Mouse (Mus musculus): Measurements from ENCODE around the gene Ccdc167. TPM values are rescaled to one million over a fixed set of nuclear protein-coding genes. Genes with fewer than 3 reads are reported as not detected.

Ccdc167 gene
- polyA plus RNA-seq, 1 experiment from 2014 or later: 16.4 TPM

DNA sequence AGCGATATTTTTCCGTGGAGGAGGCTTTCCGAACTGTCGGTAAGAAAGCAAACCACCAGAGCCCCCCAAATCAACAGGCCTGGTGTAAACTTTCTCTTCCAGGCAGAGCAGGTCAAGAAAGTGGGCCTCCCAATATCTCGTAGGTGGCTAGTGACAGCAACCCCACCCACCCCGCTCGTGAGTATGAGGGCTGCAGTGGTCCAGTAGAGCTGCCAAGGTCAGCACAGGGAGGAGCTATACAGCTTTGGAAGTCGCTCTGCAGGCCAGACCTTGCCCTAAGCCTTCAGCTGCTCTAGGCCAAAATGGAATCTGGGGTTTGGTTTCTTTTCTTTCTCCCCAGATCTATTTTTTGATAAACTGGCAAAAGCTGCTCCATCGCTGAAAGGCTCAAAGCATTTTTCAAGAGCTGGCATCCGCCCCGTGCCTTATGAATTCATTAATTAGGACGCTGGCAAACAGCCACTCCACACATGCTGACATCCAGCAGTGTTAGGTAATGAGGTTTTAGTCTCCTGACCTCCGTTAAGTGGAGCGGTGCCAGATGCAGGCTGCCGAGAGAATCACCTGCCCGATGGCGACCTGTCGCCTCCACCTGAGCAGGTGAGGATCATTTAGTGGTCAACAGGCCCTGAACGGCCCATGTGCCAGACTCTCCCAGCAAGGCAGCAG is 5.6 kb downstream of the Ccdc167 start:
- no peak overlapping the region for H3K4me3 ChIP-seq (ENCODE audit: low read depth, low read length)
- no peaks in the 10 kb centered on the region for H3K9me3 ChIP-seq (ENCODE audit: control insufficient read depth, low read length)
- H3K9ac ChIP-seq (ENCODE audit: low read length): no peak overlapping the region
- ATAC-seq (replicated peaks; ENCODE audit: low FRiP score, low TSS enrichment, low read depth) (no peak), DNase-seq (ENCODE audit: low spot score) (no peak)
- no peaks in the 10 kb centered on the region for H3K27me3 ChIP-seq (replicated peaks; ENCODE audit: control insufficient read depth, insufficient read depth, low read length)
- H3K27ac ChIP-seq (ENCODE audit: low read depth): 0 out of 2 replicates have a peak overlapping the region, but pooled peaks have one; percentile 3
- 0 out of 2 replicates have a peak, but pooled peaks cover 3% of the 10 kb centered on the region for H3K36me3 ChIP-seq (ENCODE audit: control insufficient read depth, insufficient read depth, low read length)
- peaks cover 21% of the 10 kb centered on the region for H3K4me1 ChIP-seq (replicated peaks; ENCODE audit: control insufficient read depth, insufficient read depth, low read length)
- no peak overlapping the region for H3K4me2 ChIP-seq (ENCODE audit: low read length)
- WGBS: 71% methylated on average over 19 of the region's 19 CpGs

GRCm38 (mm10) chr17:29710562-29711044 is 6.2 kb downstream of the Ccdc167 start:
- Histone ChIP-seq H3K9ac (ENCODE audit: low read length) (no peak overlapping the region), H3K27me3 (replicated peaks; ENCODE audit: control insufficient read depth, insufficient read depth, low read length) (no peaks in the 10 kb centered on the region), H3K9me3 (ENCODE audit: control insufficient read depth, low read length) (no peaks in the 10 kb centered on the region), H3K27ac (ENCODE audit: low read depth) (no peak overlapping the region), H3K36me3 (ENCODE audit: control insufficient read depth, insufficient read depth, low read length) (0 out of 2 replicates have a peak, but pooled peaks cover 3% of the 10 kb centered on the region), H3K4me2 (ENCODE audit: low read length) (no peak overlapping the region), H3K4me1 (replicated peaks; ENCODE audit: control insufficient read depth, insufficient read depth, low read length) (peaks cover 18% of the 10 kb centered on the region), H3K4me3 (ENCODE audit: low read depth, low read length) (no peak overlapping the region)
- ATAC-seq (replicated peaks; ENCODE audit: low FRiP score, low TSS enrichment, low read depth) (no peak), DNase-seq (ENCODE audit: low spot score) (no peak)
- WGBS: 59% methylated on average over 11 of the region's 11 CpGs

DNA sequence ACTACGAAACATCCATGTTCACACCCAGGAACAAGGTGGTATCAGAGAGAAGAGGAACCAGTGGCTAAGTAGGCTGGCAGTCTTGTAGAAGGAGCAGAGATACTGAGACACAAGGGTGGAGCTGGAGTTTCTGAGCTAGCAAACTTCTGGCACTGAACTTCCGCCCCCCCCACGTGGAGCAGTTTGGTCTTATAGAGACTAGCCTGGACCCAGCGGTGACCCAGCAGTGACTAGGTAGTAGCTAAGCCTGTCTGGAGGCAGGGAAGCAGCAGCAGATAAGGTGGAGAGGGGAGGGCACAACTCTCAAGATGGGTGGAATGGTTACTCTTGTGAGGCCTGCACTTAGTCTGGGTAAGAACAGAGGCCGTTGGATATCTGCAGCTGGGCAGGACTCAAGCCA is 8.1 kb downstream of the Ccdc167 start:
- ATAC-seq (replicated peaks; ENCODE audit: low FRiP score, low TSS enrichment, low read depth): no peak
- DNase-seq (ENCODE audit: low spot score): no peak
- Histone ChIP-seq H3K4me3 (ENCODE audit: low read depth, low read length) (no peak overlapping the region), H3K9me3 (ENCODE audit: control insufficient read depth, low read length) (no peaks in the 10 kb centered on the region), H3K27me3 (replicated peaks; ENCODE audit: control insufficient read depth, insufficient read depth, low read length) (no peaks in the 10 kb centered on the region), H3K27ac (ENCODE audit: low read depth) (no peak overlapping the region), H3K4me2 (ENCODE audit: low read length) (no peak overlapping the region), H3K4me1 (replicated peaks; ENCODE audit: control insufficient read depth, insufficient read depth, low read length) (peaks cover 18% of the 10 kb centered on the region), H3K36me3 (ENCODE audit: control insufficient read depth, insufficient read depth, low read length) (peaks cover 9% of the 10 kb centered on the region; the same call in 1 of the 2 replicates), H3K9ac (ENCODE audit: low read length) (no peak overlapping the region)
- 75% methylated on average over 5 of the region's 5 CpGs for WGBS

GRCm38 (mm10) chr17:29706981-29707545 is 9.8 kb downstream of the Ccdc167 start:
- WGBS: 66% methylated on average over 5 of the region's 5 CpGs
- peaks cover 11% of the 10 kb centered on the region for H3K4me1 ChIP-seq (replicated peaks; ENCODE audit: control insufficient read depth, insufficient read depth, low read length)
- no peak overlapping the region for H3K4me3 ChIP-seq (ENCODE audit: low read depth, low read length)
- H3K9ac ChIP-seq (ENCODE audit: low read length): no peak overlapping the region
- no peak overlapping the region for H3K4me2 ChIP-seq (ENCODE audit: low read length)
- H3K36me3 ChIP-seq (ENCODE audit: control insufficient read depth, insufficient read depth, low read length): peaks cover 20% of the 10 kb centered on the region
- no peaks in the 10 kb centered on the region for H3K27me3 ChIP-seq (replicated peaks; ENCODE audit: control insufficient read depth, insufficient read depth, low read length)
- no peak for DNase-seq (ENCODE audit: low spot score)
- H3K9me3 ChIP-seq (ENCODE audit: control insufficient read depth, low read length): no peaks in the 10 kb centered on the region
- ATAC-seq (replicated peaks; ENCODE audit: low FRiP score, low TSS enrichment, low read depth): no peak
- no peak overlapping the region for H3K27ac ChIP-seq (ENCODE audit: low read depth)

- Histone ChIP-seq H3K27me3 (replicated peaks; ENCODE audit: control insufficient read depth, insufficient read depth, low read length) (no peaks in the 10 kb centered on the region), H3K4me2 (ENCODE audit: low read length) (no peak overlapping the region), H3K27ac (ENCODE audit: low read depth) (no peak overlapping the region), H3K4me3 (ENCODE audit: low read depth, low read length) (no peak overlapping the region), H3K4me1 (replicated peaks; ENCODE audit: control insufficient read depth, insufficient read depth, low read length) (no peaks in the 10 kb centered on the region), H3K9me3 (ENCODE audit: control insufficient read depth, low read length) (no peaks in the 10 kb centered on the region), H3K36me3 (ENCODE audit: control insufficient read depth, insufficient read depth, low read length) (peaks cover 32% of the 10 kb centered on the region), H3K9ac (ENCODE audit: low read length) (no peak overlapping the region)
- DNase-seq (ENCODE audit: low spot score): no peak
- ATAC-seq (replicated peaks; ENCODE audit: low FRiP score, low TSS enrichment, low read depth): no peak
- WGBS: 82% methylated on average over 5 of the region's 5 CpGs
Measured at GRCm38 (mm10) chr17:29705881-29706280, 11.0 kb downstream of the Ccdc167 start.

- H3K4me2 ChIP-seq (ENCODE audit: low read length): no peak overlapping the region
- 0 out of 2 replicates have a peak, but pooled peaks have one; percentile 48 for ATAC-seq (replicated peaks; ENCODE audit: low FRiP score, low TSS enrichment, low read depth)
- H3K36me3 ChIP-seq (ENCODE audit: control insufficient read depth, insufficient read depth, low read length): peaks cover 43% of the 10 kb centered on the region
- 46% methylated on average over 3 of the region's 3 CpGs for WGBS
- H3K9ac ChIP-seq (ENCODE audit: low read length): no peak overlapping the region
- H3K4me3 ChIP-seq (ENCODE audit: low read depth, low read length): no peak overlapping the region
- H3K27ac ChIP-seq (ENCODE audit: low read depth): no peak overlapping the region
- no peaks in the 10 kb centered on the region for H3K9me3 ChIP-seq (ENCODE audit: control insufficient read depth, low read length)
- peak; percentile 83 for DNase-seq (ENCODE audit: low spot score)
- H3K27me3 ChIP-seq (replicated peaks; ENCODE audit: control insufficient read depth, insufficient read depth, low read length): no peaks in the 10 kb centered on the region
- H3K4me1 ChIP-seq (replicated peaks; ENCODE audit: control insufficient read depth, insufficient read depth, low read length): no peaks in the 10 kb centered on the region
Measured at GRCm38 (mm10) chr17:29704781-29705180, 12.1 kb downstream of the Ccdc167 start.

DNA sequence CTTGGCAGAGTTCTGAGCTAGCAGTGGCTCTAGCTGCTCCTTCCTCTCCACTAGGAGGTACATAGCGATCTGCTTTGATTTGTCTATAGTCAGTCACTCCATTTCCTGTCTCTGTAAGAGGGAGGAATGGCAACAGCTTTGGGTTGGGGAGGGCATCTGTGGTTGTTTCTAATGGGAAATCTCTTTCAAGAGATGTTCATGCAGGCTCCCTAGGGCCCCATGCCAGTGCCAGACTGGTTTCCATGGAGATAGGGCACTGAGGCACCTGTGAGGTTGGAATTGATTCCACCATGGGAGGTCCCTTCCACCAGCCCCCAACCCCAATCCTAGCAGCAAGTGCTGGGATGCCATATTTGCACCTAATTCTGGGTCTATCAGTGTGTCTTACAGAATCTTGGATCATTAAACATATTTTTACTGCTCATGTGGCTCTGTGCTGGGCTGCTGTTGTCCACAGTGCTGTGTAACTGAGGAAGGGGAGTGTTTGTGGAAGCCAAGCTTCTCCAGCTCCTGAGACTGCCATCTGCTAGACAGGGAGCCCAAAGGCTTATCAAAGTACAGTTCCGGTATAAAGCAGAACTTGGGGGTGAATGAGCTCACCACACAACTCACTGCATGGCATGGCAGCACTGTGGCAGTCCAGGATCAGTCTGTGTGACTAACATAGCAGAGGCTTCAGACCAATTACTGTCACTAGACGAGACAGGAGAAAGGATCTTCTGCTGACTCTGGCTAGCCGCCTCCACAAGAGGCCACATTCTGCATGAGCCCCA is 13.7 kb downstream of the Ccdc167 start:
- Histone ChIP-seq H3K4me1 (replicated peaks; ENCODE audit: control insufficient read depth, insufficient read depth, low read length) (no peaks in the 10 kb centered on the region), H3K4me2 (ENCODE audit: low read length) (no peak overlapping the region), H3K36me3 (ENCODE audit: control insufficient read depth, insufficient read depth, low read length) (peaks cover 58% of the 10 kb centered on the region), H3K27me3 (replicated peaks; ENCODE audit: control insufficient read depth, insufficient read depth, low read length) (no peaks in the 10 kb centered on the region), H3K9ac (ENCODE audit: low read length) (no peak overlapping the region), H3K4me3 (ENCODE audit: low read depth, low read length) (no peak overlapping the region), H3K27ac (ENCODE audit: low read depth) (no peak overlapping the region), H3K9me3 (ENCODE audit: control insufficient read depth, low read length) (no peaks in the 10 kb centered on the region)
- 77% methylated on average over 4 of the region's 4 CpGs for WGBS
- ATAC-seq (replicated peaks; ENCODE audit: low FRiP score, low TSS enrichment, low read depth) (no peak), DNase-seq (ENCODE audit: low spot score) (no peak)

DNA sequence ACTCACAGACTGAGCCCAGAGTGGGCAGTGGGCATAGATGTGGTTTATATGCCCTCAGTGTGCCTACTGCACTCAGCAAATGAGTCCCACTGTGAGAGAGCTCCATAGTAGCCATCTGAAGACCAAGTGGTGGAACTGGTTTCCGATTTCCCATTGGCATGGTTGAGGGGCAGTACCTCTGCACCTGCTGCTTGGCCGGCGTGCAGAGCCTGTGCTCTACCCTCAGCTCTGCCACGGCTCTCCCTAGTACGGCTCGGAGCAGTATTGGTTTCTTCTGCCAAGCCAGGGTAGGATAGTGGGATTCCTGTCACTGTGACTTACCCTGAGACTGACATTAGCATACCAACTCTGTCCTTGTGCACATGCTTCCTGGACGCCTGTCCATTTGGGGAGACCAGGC is 16.3 kb downstream of the Ccdc167 start:
- H3K4me3 ChIP-seq (ENCODE audit: low read depth, low read length): no peak overlapping the region
- no peaks in the 10 kb centered on the region for H3K9me3 ChIP-seq (ENCODE audit: control insufficient read depth, low read length)
- no peak overlapping the region for H3K9ac ChIP-seq (ENCODE audit: low read length)
- H3K27ac ChIP-seq (ENCODE audit: low read depth): no peak overlapping the region
- no peak overlapping the region for H3K4me2 ChIP-seq (ENCODE audit: low read length)
- WGBS: 89% methylated on average over 7 of the region's 7 CpGs
- ATAC-seq (replicated peaks; ENCODE audit: low FRiP score, low TSS enrichment, low read depth): no peak
- DNase-seq (ENCODE audit: low spot score): no peak
- H3K27me3 ChIP-seq (replicated peaks; ENCODE audit: control insufficient read depth, insufficient read depth, low read length): no peaks in the 10 kb centered on the region
- peaks cover 75% of the 10 kb centered on the region for H3K36me3 ChIP-seq (ENCODE audit: control insufficient read depth, insufficient read depth, low read length)
- no peaks in the 10 kb centered on the region for H3K4me1 ChIP-seq (replicated peaks; ENCODE audit: control insufficient read depth, insufficient read depth, low read length)

All from intestine, embryonic 14.5 days (tissue).